Mouse (Mus musculus) forebrain, embryonic 14.5 days (tissue): ENCODE measurements at regions not wholly inside any gene's neighbourhood (a gene's known extent, or its start where the extent isn't known, plus 50 kb on each side); places are given as distances from the start of the nearest gene placed in this dataset.

Experiments
- ATAC-seq: fragments of 200-750 bp; cut with Nextera tagmentation; 2 replicates; pipeline ENCODE4 v1.8.0; 2017; ENCODE audit warnings: mild to moderate bottlenecking, moderate library complexity
- DNase-seq: peaks from one replicate; pipeline ENCODE4 v3.0.0-alpha.2; 2015; ENCODE audit warnings: low spot score
- H3K27ac ChIP-seq: fragments of 300-500 bp; sonication (generic); 2 replicates; pipeline ENCODE4 v1.5.1; 2014; ENCODE audit warnings: low read depth, mild to moderate bottlenecking, control low read depth, low read length, moderate library complexity
- H3K27me3 ChIP-seq: fragments of 300-500 bp; sonication (generic); replicated peaks from 2 replicates; pipeline ENCODE4 v1.6.1; 2014; ENCODE audit warnings: low read length, control low read depth, mixed read lengths; ENCODE audit not compliant: control insufficient read depth, insufficient read depth
- H3K36me3 ChIP-seq: fragments of 300-500 bp; sonication (generic); 2 replicates; pipeline ENCODE4 v1.6.1; 2014; ENCODE audit warnings: low read length, control low read depth; ENCODE audit not compliant: control insufficient read depth, insufficient read depth
- H3K4me1 ChIP-seq: fragments of 300-500 bp; sonication (generic); 2 replicates; pipeline ENCODE4 v1.6.1; 2014; ENCODE audit warnings: antibody characterized with exemption, low read length, control low read depth; ENCODE audit not compliant: control insufficient read depth, insufficient read depth
- H3K4me2 ChIP-seq: fragments of 300-500 bp; sonication (generic); 2 replicates; pipeline ENCODE4 v1.6.1; 2014; ENCODE audit warnings: mild to moderate bottlenecking, control low read depth, low read length
- H3K4me3 ChIP-seq: fragments of 300-500 bp; sonication (generic); 2 replicates; pipeline ENCODE4 v1.5.1; 2014; ENCODE audit warnings: low read depth, low read length, control low read depth
- H3K9ac ChIP-seq: fragments of 300-500 bp; sonication (generic); 2 replicates; pipeline ENCODE4 v1.6.1; 2014; ENCODE audit warnings: mild to moderate bottlenecking, low read length, control low read depth, moderate library complexity
- H3K9me3 ChIP-seq: fragments of 300-500 bp; sonication (generic); replicated peaks from 2 replicates; pipeline ENCODE4 v1.6.1; 2016; ENCODE audit warnings: low read length, control low read depth, mixed read lengths; ENCODE audit not compliant: control insufficient read depth
- WGBS: fragments of 180-500 bp; shearing (Covaris S2); extraction: QIAGEN DNeasy Blood & Tissue Kit; methylation state at CpG from one replicate; pipeline ENCODE4 v1.1.7; 2014; 5-methylcytosine and 5-hydroxymethylcytosine counted together

- no peak overlapping the region for H3K27ac ChIP-seq
- ATAC-seq (no peak), DNase-seq (no peak)
- H3K9me3 ChIP-seq, result no peaks in the 10 kb centered on the region
- peaks cover 16% of the 10 kb centered on the region; the same call in 1 of the 2 replicates for H3K27me3 ChIP-seq
- no peak overlapping the region for H3K4me2 ChIP-seq
- WGBS, result 92% methylated on average over 1 of the region's 1 CpGs
- H3K4me1 ChIP-seq, result peaks cover 4% of the 10 kb centered on the region; the same call in 1 of the 2 replicates
- H3K4me3 ChIP-seq, result no peak overlapping the region
- no peak overlapping the region for H3K9ac ChIP-seq
- no peaks in the 10 kb centered on the region for H3K36me3 ChIP-seq
Measured at GRCm38 (mm10) chr14:118430740-118431139, 164.0 kb downstream of the Gm9376 start.

- WGBS, result 89% methylated on average over 6 of the region's 6 CpGs
- peaks cover 7% of the 10 kb centered on the region; the same call in 1 of the 2 replicates for H3K4me1 ChIP-seq
- peaks cover 18% of the 10 kb centered on the region; the same call in 1 of the 2 replicates for H3K27me3 ChIP-seq
- ATAC-seq (no peak), DNase-seq (no peak)
- no peaks in the 10 kb centered on the region for H3K36me3 ChIP-seq
- no peak overlapping the region for H3K27ac ChIP-seq
- no peak overlapping the region for H3K4me2 ChIP-seq
- no peak overlapping the region for H3K9ac ChIP-seq
- H3K9me3 ChIP-seq, result no peaks in the 10 kb centered on the region
- H3K4me3 ChIP-seq, result no peak overlapping the region
Measured at GRCm38 (mm10) chr14:118431241-118431882, 164.6 kb downstream of the Gm9376 start.
